Mouse (Mus musculus) spleen, adult 2 months (tissue): ENCODE measurements around the gene Xpnpep3.

ENCODE experiments used
- CTCF ChIP-seq: fragments of 200-500 bp; IDR thresholded peaks from 2 replicates; pipeline ENCODE4 v1.5.1; 2011; ENCODE audit warnings: mild to moderate bottlenecking, inconsistent platforms; ENCODE audit not compliant: insufficient read depth, insufficient read length, insufficient replicate concordance; ENCODE audit errors: extremely low read depth
- POLR2A ChIP-seq: fragments of 200-500 bp; IDR thresholded peaks from 2 replicates; pipeline ENCODE4 v1.6.1; 2011; ENCODE audit warnings: low read depth, low read length, inconsistent platforms

DNA sequence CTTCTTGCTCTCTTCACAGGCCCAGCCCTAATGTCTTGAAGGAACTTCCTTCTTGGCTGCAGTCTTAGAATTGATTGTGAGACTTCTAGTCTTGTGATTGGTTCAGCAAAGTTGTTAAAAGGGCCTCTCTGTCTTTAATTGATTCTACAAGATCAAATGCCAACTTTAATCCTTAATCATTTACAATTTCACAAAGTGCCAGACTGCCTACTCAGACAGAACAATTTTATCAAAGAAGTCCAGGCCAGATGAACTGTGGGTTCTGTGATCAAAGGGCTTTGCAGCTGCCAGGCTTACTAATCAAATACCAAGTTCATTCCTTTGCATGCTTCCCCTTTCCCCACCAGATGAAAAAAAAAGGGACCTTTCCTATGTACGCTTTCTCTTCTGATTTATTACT, 21.5 kb downstream of the Xpnpep3 start:
- TF ChIP-seq POLR2A (no peak), CTCF (no peak)
